Mouse (Mus musculus) liver, embryonic 14.5 days (tissue): ENCODE results near the gene 2810408A11Rik.

Experiments used
- CTCF ChIP-seq: IDR thresholded peaks from 2 replicates; pipeline ENCODE4 v1.5.1; 2016; ENCODE audit warnings: antibody characterized with exemption, low read depth, control low read depth
- EP300 ChIP-seq: IDR thresholded peaks from 2 replicates; pipeline ENCODE4 v1.6.1; 2016; ENCODE audit warnings: antibody characterized with exemption, low read depth

DNA sequence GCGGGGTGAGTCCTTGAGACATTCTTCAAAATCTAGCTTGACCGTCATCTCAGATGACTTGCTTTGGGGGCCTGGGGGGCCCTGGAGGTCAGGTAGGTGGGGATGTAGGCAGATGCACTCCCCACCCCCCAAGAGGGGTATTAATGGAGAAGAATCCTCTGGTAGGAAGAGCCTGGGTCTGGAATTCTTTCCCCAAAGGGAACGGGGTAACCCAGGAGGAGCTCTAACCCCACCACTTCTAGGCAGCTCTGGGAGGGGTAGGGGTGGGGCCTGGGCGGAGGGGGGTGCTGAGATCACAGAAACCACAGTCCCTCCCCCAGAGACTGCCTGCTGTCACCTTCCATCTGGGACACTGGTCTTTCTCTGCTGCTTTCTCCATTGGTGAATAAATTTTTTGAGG is 5.5 kb downstream of the 2810408A11Rik start, which contains the start of gene Acap1:
- no peak for TF ChIP-seq CTCF
- no peak for TF ChIP-seq EP300
